Mouse (Mus musculus) hindbrain, embryonic 11.5 days (tissue): Measurements from ENCODE around the gene Olfr1410. TPM values are rescaled to one million over a fixed set of nuclear protein-coding genes. Genes with fewer than 3 reads are reported as not detected.

Experiments
- ATAC-seq: fragments of 200-750 bp; cut with Nextera tagmentation; 2 replicates; pipeline ENCODE4 v1.8.0; 2017; ENCODE audit warnings: mild to moderate bottlenecking, moderate TSS enrichment, moderate library complexity; ENCODE audit not compliant: low FRiP score
- DNase-seq: peaks from one replicate; pipeline ENCODE4 v3.0.0-alpha.2; 2015; ENCODE audit warnings: low spot score
- H3K27ac ChIP-seq: fragments of 300-500 bp; sonication (generic); 2 replicates; pipeline ENCODE4 v1.5.1; 2014; ENCODE audit warnings: mild to moderate bottlenecking, low read depth, low read length
- H3K27me3 ChIP-seq: fragments of 300-500 bp; sonication (generic); 2 replicates; pipeline ENCODE4 v1.6.1; 2014; ENCODE audit warnings: mild to moderate bottlenecking, low read length, moderate library complexity, mixed read lengths; ENCODE audit not compliant: control insufficient read depth, insufficient read depth
- H3K36me3 ChIP-seq: fragments of 300-500 bp; sonication (generic); 2 replicates; pipeline ENCODE4 v1.6.1; 2014; ENCODE audit warnings: mild to moderate bottlenecking, low read length, moderate library complexity, mixed read lengths; ENCODE audit not compliant: control insufficient read depth, insufficient read depth
- H3K4me1 ChIP-seq: fragments of 300-500 bp; sonication (generic); replicated peaks from 2 replicates; pipeline ENCODE4 v1.6.1; 2014; ENCODE audit warnings: low read length, mixed read lengths; ENCODE audit not compliant: control insufficient read depth, insufficient read depth
- H3K4me2 ChIP-seq: fragments of 300-500 bp; sonication (generic); replicated peaks from 2 replicates; pipeline ENCODE4 v1.6.1; 2014; ENCODE audit warnings: mild to moderate bottlenecking, low read depth, low read length
- H3K4me3 ChIP-seq: fragments of 300-500 bp; sonication (generic); 2 replicates; pipeline ENCODE4 v1.5.1; 2014; ENCODE audit warnings: low read depth, low read length
- H3K9ac ChIP-seq: fragments of 300-500 bp; sonication (generic); 2 replicates; pipeline ENCODE4 v1.6.1; 2014; ENCODE audit warnings: low read depth, low read length
- H3K9me3 ChIP-seq: fragments of 300-500 bp; sonication (generic); 2 replicates; pipeline ENCODE4 v1.6.1; 2016; ENCODE audit warnings: low read length; ENCODE audit not compliant: control insufficient read depth
- WGBS: fragments of 180-500 bp; shearing (Covaris S2); extraction: QIAGEN DNeasy Blood & Tissue Kit; methylation state at CpG from one replicate; pipeline ENCODE4 v1.1.7; 2014; 5-methylcytosine and 5-hydroxymethylcytosine counted together
- polyA plus RNA-seq: library from polyadenylated mRNA; unstranded; fragments of >200 nt; fragmentation: Nextera tagmentation; extraction: Ambion mirVana; gene quantifications from 2 replicates; pipeline ENCODE4 v1.2.1, GENCODE M21; 2014

The Olfr1410 gene
- polyA plus RNA-seq, 1 experiment from 2014 or later: not detected

DNA sequence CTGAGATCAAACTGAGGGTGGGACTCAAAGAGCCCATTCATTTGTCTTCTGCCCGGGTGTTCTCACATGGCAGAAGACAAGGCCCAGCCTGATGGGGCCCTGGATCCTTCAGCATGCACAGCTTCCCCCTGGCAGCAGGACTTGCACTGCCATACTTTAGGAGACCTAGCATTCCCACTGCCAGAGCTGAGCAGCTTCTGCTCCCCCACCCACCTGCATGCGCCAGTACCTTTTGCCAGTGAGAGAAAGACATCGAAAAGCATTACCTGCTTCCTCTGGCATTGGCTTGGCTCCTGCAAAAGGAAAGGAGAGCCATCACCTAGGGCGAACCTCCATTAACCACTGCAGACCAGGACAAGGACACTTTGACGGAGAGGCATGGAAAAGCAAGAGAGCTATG, 39.3 kb downstream of the Olfr1410 start:
- no peak overlapping the region for H3K9ac ChIP-seq
- no peaks in the 10 kb centered on the region for H3K36me3 ChIP-seq
- WGBS: 82% methylated on average over 5 of the region's 5 CpGs
- no peak overlapping the region for H3K27ac ChIP-seq
- no peaks in the 10 kb centered on the region for H3K27me3 ChIP-seq
- no peak overlapping the region for H3K4me2 ChIP-seq
- no peaks in the 10 kb centered on the region for H3K4me1 ChIP-seq
- no peaks in the 10 kb centered on the region for H3K9me3 ChIP-seq
- no peak for ATAC-seq
- DNase-seq: no peak
- no peak overlapping the region for H3K4me3 ChIP-seq

DNA sequence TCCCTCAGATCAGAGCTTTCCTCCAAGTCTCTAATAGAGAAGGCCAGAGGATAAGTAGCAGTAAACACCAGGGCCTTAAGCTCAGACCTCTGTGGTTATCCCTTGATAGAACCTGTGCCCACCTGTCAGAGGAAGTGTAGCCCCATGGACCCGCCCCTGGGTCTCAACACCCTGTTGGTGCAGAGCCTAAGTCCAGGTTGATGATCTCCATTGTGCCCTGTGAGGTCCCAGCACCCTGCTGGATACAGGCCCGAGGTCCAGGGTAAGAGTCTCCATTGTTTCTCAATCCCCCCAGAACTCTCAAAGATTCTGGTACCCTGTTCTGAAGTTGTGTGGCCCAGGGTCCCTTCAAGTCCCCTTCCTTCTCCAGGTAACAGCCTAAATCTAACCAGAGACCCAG, 40.5 kb downstream of the Olfr1410 start:
- H3K4me2 ChIP-seq: no peak overlapping the region
- no peak overlapping the region for H3K27ac ChIP-seq
- no peaks in the 10 kb centered on the region for H3K27me3 ChIP-seq
- H3K36me3 ChIP-seq: no peaks in the 10 kb centered on the region
- WGBS: 68% methylated on average over 2 of the region's 2 CpGs
- ATAC-seq (no peak), DNase-seq (no peak)
- no peak overlapping the region for H3K4me3 ChIP-seq
- H3K9me3 ChIP-seq: no peaks in the 10 kb centered on the region
- H3K4me1 ChIP-seq: no peaks in the 10 kb centered on the region
- H3K9ac ChIP-seq: no peak overlapping the region

DNA sequence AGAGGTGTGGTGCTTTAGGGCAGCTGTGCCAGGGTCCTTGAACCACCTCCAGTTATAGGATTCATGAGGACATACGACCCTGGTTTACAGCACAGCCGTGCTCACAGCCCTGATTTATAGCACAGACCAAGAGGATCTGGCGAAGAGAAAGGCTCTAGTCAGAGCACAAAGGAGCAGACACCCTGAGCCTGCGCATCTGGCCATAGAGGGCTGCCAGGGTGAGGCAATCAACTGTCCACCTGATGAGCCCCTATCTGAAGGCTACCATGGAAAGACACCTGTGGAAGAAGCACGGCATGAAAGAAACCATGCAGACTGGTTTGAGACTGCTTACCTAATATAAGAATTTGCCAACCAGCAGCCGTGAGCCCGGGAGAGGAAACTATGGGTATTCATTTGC, 41.0 kb downstream of the Olfr1410 start:
- H3K27ac ChIP-seq: no peak overlapping the region
- DNase-seq: no peak
- no peaks in the 10 kb centered on the region for H3K9me3 ChIP-seq
- H3K27me3 ChIP-seq: no peaks in the 10 kb centered on the region
- 80% methylated on average over 7 of the region's 7 CpGs for WGBS
- no peak overlapping the region for H3K9ac ChIP-seq
- H3K4me3 ChIP-seq: no peak overlapping the region
- H3K4me2 ChIP-seq: no peak overlapping the region
- H3K36me3 ChIP-seq: no peaks in the 10 kb centered on the region
- no peaks in the 10 kb centered on the region for H3K4me1 ChIP-seq
- ATAC-seq: no peak

DNA sequence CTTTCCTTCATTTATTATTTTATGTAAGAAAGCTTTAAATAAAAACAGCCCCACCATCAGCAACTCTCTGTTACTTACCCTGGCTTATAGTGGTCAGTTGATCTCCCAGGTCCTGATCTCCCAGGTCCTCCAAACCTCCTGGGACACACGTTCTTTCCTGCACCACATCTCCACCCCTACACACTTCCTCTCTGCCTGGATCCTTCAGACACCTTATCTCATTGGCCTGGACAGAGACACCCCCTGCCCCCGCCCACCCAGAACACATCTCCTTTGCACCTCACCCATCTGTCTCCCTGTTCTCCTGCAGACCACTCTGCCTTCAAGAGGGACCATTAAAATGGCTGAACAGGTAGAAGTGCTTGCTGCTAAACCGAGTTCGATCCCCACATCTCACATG, 41.4 kb downstream of the Olfr1410 start:
- no peak for ATAC-seq
- no peak overlapping the region for H3K27ac ChIP-seq

DNA sequence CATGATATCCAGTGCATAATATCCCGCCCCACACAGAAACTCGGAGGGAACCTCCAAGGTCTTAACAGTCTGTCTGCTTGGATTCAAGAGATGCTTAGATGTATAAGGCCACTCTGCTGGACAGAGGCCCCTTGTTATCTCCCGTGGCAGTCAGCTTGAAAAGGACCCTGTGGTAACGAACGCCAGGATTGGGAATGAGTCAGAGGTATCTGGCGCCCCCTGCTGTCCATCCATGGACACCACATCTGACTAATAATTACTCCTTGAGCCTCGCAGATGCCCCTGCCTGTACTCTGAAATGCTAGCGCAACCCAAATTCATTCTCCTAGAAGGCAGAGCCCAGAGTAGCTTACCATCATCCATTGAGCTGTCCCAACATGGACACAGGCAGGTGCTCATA, 42.2 kb downstream of the Olfr1410 start:
- H3K9me3 ChIP-seq: no peaks in the 10 kb centered on the region
- H3K4me3 ChIP-seq: no peak overlapping the region
- no peak overlapping the region for H3K27ac ChIP-seq
- ATAC-seq (peak; percentile 57), DNase-seq (peak; percentile 90)
- no peaks in the 10 kb centered on the region for H3K36me3 ChIP-seq
- WGBS: 12% methylated on average over 8 of the region's 8 CpGs
- no peak overlapping the region for H3K4me2 ChIP-seq
- no peak overlapping the region for H3K9ac ChIP-seq
- H3K4me1 ChIP-seq: no peaks in the 10 kb centered on the region
- no peaks in the 10 kb centered on the region for H3K27me3 ChIP-seq

More for the DNA sequence above, 41.4 kb downstream of the Olfr1410 start:
- Histone ChIP-seq H3K9ac (no peak overlapping the region), H3K36me3 (no peaks in the 10 kb centered on the region), H3K4me3 (no peak overlapping the region), H3K9me3 (no peaks in the 10 kb centered on the region), H3K4me1 (no peaks in the 10 kb centered on the region), H3K4me2 (no peak overlapping the region), H3K27me3 (no peaks in the 10 kb centered on the region)
- DNase-seq: no peak
- 71% methylated on average over 4 of the region's 4 CpGs for WGBS

DNA sequence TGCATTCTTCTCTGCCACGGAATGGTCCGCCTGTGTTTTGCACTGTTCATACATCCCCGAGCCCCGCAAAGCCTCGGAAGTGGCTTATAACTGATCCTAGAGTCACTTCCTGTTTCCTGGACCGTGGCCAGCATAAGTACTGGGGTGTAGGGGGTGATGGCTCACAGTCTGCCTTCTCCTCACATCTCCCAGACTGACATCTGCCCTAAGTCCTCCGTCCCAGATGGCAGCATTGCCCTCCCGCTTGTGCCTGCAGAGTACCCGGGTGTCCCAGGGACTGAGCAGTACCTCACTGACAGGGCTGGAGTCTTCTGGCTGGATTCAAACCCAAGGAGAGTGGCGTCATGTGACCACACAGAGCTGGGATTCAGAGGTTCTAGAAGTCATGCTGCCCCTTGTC, 42.6 kb downstream of the Olfr1410 start:
- ATAC-seq: peak; percentile 18; the same call in 1 of the 2 replicates
- Histone ChIP-seq H3K4me1 (no peaks in the 10 kb centered on the region), H3K4me3 (no peak overlapping the region), H3K9ac (no peak overlapping the region), H3K36me3 (no peaks in the 10 kb centered on the region), H3K4me2 (no peak overlapping the region), H3K27ac (no peak overlapping the region), H3K27me3 (no peaks in the 10 kb centered on the region), H3K9me3 (no peaks in the 10 kb centered on the region)
- DNase-seq: no peak
- WGBS: 53% methylated on average over 10 of the region's 10 CpGs

DNA sequence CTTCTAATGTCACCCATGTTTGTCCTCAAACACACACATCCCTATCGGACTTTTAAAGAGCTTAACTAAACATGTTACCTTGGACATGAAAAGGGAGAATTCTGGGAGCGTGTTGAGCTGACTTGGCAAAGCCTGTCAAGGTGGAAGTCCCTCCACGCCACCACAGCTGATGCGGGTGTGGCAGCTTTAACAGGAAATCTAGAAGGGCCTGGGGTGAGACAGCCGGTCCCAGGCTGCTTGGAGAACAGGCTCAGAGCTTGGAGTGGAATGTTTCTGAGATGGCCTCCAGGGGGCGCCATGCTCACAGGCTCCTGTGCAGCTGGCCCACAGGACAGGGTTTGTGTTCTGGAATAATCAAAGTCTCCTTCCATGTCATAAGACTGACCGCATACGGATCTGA, 43.1 kb downstream of the Olfr1410 start, which contains the start of gene Otos:
Gene Otos, minus strand, starts transcription at position 169 of the 400 bp plus-strand sequence.
- no peak within 1 kb of the TSS for H3K4me3 ChIP-seq
- DNase-seq: peak; percentile 86
- no peak within 1 kb of the TSS for H3K27ac ChIP-seq
- no peak within 1 kb of the TSS for H3K4me2 ChIP-seq
- H3K4me1 ChIP-seq: no peaks in the 10 kb centered on the region
- ATAC-seq: peak; percentile 49
- H3K9ac ChIP-seq: no peak within 1 kb of the TSS
- H3K36me3 ChIP-seq: no peaks in the 10 kb centered on the region
- WGBS: 31% methylated on average over 8 of the region's 8 CpGs
- H3K27me3 ChIP-seq: no peaks in the 10 kb centered on the region
- H3K9me3 ChIP-seq: no peaks in the 10 kb centered on the region

DNA sequence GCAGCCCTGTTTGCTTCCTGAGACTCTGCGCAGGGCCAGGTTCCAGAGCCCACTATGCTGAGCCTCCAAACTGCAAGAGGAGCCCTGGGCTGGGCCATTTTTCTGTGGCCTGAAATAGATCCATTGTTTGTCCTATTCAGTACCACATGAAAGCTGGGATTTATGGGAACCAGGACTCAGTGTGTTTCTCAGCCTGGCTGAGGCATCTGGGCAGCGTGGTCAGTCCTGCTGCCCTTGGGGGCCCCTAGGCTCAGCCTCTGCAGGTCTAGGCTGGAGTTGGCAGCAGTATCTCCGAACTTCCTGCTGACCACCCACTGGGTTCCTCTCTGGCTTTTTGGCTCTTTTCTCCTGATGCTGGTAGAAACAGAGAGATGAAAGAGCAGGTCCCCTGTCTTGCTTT, 45.9 kb downstream of the Olfr1410 start:
- no peak overlapping the region for H3K4me3 ChIP-seq
- no peaks in the 10 kb centered on the region for H3K27me3 ChIP-seq
- ATAC-seq (no peak), DNase-seq (no peak)
- no peaks in the 10 kb centered on the region for H3K9me3 ChIP-seq
- H3K4me1 ChIP-seq: no peaks in the 10 kb centered on the region
- H3K9ac ChIP-seq: no peak overlapping the region
- no peak overlapping the region for H3K4me2 ChIP-seq
- WGBS: 65% methylated on average over 3 of the region's 3 CpGs
- H3K36me3 ChIP-seq: no peaks in the 10 kb centered on the region
- no peak overlapping the region for H3K27ac ChIP-seq

DNA sequence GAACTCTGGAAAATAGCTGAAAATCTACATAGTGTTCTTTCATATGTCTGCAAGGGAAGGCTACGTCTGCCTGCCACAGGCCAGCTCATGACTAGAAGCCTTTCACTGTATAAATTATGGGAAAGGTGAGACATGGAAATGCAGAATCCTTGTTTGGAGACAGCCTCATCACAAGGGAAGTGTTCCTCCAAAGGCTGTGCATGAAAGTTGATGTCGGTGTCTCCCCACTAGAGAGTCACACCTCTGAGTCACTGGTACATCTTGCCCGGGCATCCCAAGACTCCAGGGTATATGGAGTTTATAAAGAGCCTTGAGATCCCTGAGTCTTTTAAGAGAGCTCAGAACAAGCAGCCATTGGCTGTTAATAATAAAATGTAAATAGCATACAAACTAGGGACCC, 47.6 kb downstream of the Olfr1410 start:
- no peak overlapping the region for H3K27ac ChIP-seq
- H3K4me2 ChIP-seq: no peak overlapping the region
- no peak overlapping the region for H3K9ac ChIP-seq
- H3K4me1 ChIP-seq: no peaks in the 10 kb centered on the region
- ATAC-seq (no peak), DNase-seq (no peak)
- 86% methylated on average over 3 of the region's 3 CpGs for WGBS
- no peaks in the 10 kb centered on the region for H3K36me3 ChIP-seq
- no peak overlapping the region for H3K4me3 ChIP-seq
- no peaks in the 10 kb centered on the region for H3K27me3 ChIP-seq
- H3K9me3 ChIP-seq: no peaks in the 10 kb centered on the region
